Comparison of ENCODE assay signal across 8 mouse cellular contexts in genomic region chr6:87672661-87673060, GRCm38 (mm10). TPM values are rescaled to one million over a fixed set of nuclear protein-coding genes. Genes with fewer than 3 reads are reported as not detected.
A peak's percentile ranks its signal among the peaks of the same experiment; 100 is the strongest.
DNase-seq lines count a peak whose midpoint lies in the region; ATAC-seq and TF ChIP-seq lines count a peak whose summit lies in the region.

No protein-coding gene starts in this region.

- peak overlapping the region; percentile 49 for H3K4me2 ChIP-seq in heart, embryonic 12.5 days
- peak overlapping the region; percentile 60 for H3K4me2 ChIP-seq in heart, embryonic 16.5 days (ENCODE audit: low read depth, low read length)
- H3K4me2 ChIP-seq in liver, postnatal 0 days (ENCODE audit: low read depth, low read length), result peak overlapping the region; percentile 88

- TF ChIP-seq EP300 in liver, postnatal 0 days (IDR thresholded peaks at IDR 0.05; ENCODE audit: low read depth), result no peak

- no peaks in the 10 kb centered on the region for H3K27me3 ChIP-seq in heart, embryonic 12.5 days (replicated peaks)
- H3K27me3 ChIP-seq in G1E (ENCODE audit: insufficient read depth, low read length), result no peaks in the 10 kb centered on the region
- H3K27me3 ChIP-seq in heart, embryonic 16.5 days (ENCODE audit: control insufficient read depth, insufficient read depth, low read length), result no peaks in the 10 kb centered on the region
- H3K27me3 ChIP-seq in liver, postnatal 0 days (ENCODE audit: insufficient read depth, low read length), result no peaks in the 10 kb centered on the region

- H3K27ac ChIP-seq in heart, embryonic 12.5 days (ENCODE audit: poor library complexity, severe bottlenecking), result no peak overlapping the region
- no peak overlapping the region for H3K27ac ChIP-seq in heart, embryonic 16.5 days (ENCODE audit: low read length)
- H3K27ac ChIP-seq in liver, postnatal 0 days (ENCODE audit: low read depth), result peak overlapping the region; percentile 45; the same call in 1 of the 2 replicates

- no peak for TF ChIP-seq CTCF in G1E (IDR thresholded peaks at IDR 0.05; ENCODE audit: low read depth, low read length)
- no peak for TF ChIP-seq CTCF in liver, postnatal 0 days (IDR thresholded peaks at IDR 0.05; ENCODE audit: low read depth)

- WGBS in heart, embryonic 12.5 days, result 44% methylated on average over 4 of the region's 4 CpGs
- WGBS in heart, embryonic 16.5 days, result 45% methylated on average over 4 of the region's 4 CpGs
- WGBS in liver, postnatal 0 days (ENCODE audit: insufficient replicate concordance), result 42% methylated on average over 4 of the region's 4 CpGs

- ATAC-seq in heart, embryonic 12.5 days (ENCODE audit: insufficient number of reproducible peaks, low FRiP score), result no peak
- ATAC-seq in G1E (ENCODE audit: extremely low read depth, insufficient number of reproducible peaks, low FRiP score, poor library complexity, severe bottlenecking), result no peak
- no peak for ATAC-seq in heart, embryonic 16.5 days (replicated peaks; ENCODE audit: extremely low read depth, insufficient read depth, low FRiP score)
- ATAC-seq in liver, postnatal 0 days, result no peak

- peak overlapping the region; percentile 67 for H3K4me3 ChIP-seq in heart, embryonic 12.5 days
- H3K4me3 ChIP-seq in G1E (ENCODE audit: low read depth, low read length), result peak overlapping the region; percentile 89; the same call in 1 of the 2 replicates
- H3K4me3 ChIP-seq in heart, embryonic 16.5 days (ENCODE audit: low read length), result peak overlapping the region; percentile 38
- H3K4me3 ChIP-seq in liver, postnatal 0 days (ENCODE audit: low read depth, low read length), result peak overlapping the region; percentile 76; the same call in 1 of the 2 replicates

- no peaks in the 10 kb centered on the region for H3K36me3 ChIP-seq in heart, embryonic 12.5 days
- H3K36me3 ChIP-seq in G1E (replicated peaks), result peaks cover 3% of the 10 kb centered on the region
- H3K36me3 ChIP-seq in heart, embryonic 16.5 days (ENCODE audit: control insufficient read depth, insufficient read depth), result no peaks in the 10 kb centered on the region
- no peaks in the 10 kb centered on the region for H3K36me3 ChIP-seq in liver, postnatal 0 days (replicated peaks; ENCODE audit: insufficient read depth, low read length)

- H3K9ac ChIP-seq in heart, embryonic 12.5 days, result peak overlapping the region; percentile 38; the same call in 1 of the 2 replicates
- peak overlapping the region; percentile 30; the same call in 1 of the 2 replicates for H3K9ac ChIP-seq in heart, embryonic 16.5 days (ENCODE audit: low read length)
- H3K9ac ChIP-seq in liver, postnatal 0 days (replicated peaks), result peak overlapping the region; percentile 50

- no peaks in the 10 kb centered on the region for H3K9me3 ChIP-seq in heart, embryonic 12.5 days (replicated peaks)
- H3K9me3 ChIP-seq in G1E (replicated peaks), result no peaks in the 10 kb centered on the region
- H3K9me3 ChIP-seq in heart, embryonic 16.5 days (replicated peaks; ENCODE audit: control insufficient read depth, low read length), result no peaks in the 10 kb centered on the region
- H3K9me3 ChIP-seq in liver, postnatal 0 days (ENCODE audit: low read length), result no peaks in the 10 kb centered on the region

- DNase-seq in heart, adult 8-10 months (ENCODE audit: low spot score), result no peak
- no peak for DNase-seq in G1E (ENCODE audit: low spot score)
- no peak for DNase-seq in liver, postnatal 0 days
- DNase-seq in spleen, adult 18-20 months, result no peak
- no peak for DNase-seq in ovary, postnatal 14 days (ENCODE audit: low spot score)
- no peak for DNase-seq in B cell, adult 2 months

- H3K4me1 ChIP-seq in heart, embryonic 12.5 days (replicated peaks), result peaks cover 12% of the 10 kb centered on the region
- H3K4me1 ChIP-seq in G1E (ENCODE audit: insufficient read depth, low read depth, low read length), result peaks cover 48% of the 10 kb centered on the region
- peaks cover 14% of the 10 kb centered on the region for H3K4me1 ChIP-seq in heart, embryonic 16.5 days (ENCODE audit: control insufficient read depth, insufficient read depth, low read length)
- peaks cover 10% of the 10 kb centered on the region for H3K4me1 ChIP-seq in liver, postnatal 0 days (ENCODE audit: insufficient read depth)

RNA-seq across cellular contexts. Expression of gene Aplf, which starts 0.7 kb away (rescaled TPM):
- 9.2 and 10.4 TPM in 2 replicates for polyA plus RNA-seq in heart, embryonic 12.5 days (2016; fragmentation: Nextera tagmentation; extraction: Ambion mirVana)
- total RNA-seq in heart, adult 8-10 months (2022), result 1 to 10 TPM; 2.2 to 3.0 (median 2.7) TPM
- total RNA-seq in G1E (2014; fragmentation: Nextera tagmentation) (81.4 and 111 TPM in 2 replicates), G1E (2017) (79.6 and 81.7 TPM in 2 replicates)
- polyA plus RNA-seq in G1E (2012), result 18.7 and 23.0 TPM in 2 replicates
- 7.2 and 7.9 TPM in 2 replicates for polyA plus RNA-seq in heart, embryonic 16.5 days (2015; fragmentation: Nextera tagmentation; extraction: Ambion mirVana)
- 5.5 and 7.1 TPM in 2 replicates for polyA plus RNA-seq in liver, postnatal 0 days (2015; fragmentation: Nextera tagmentation; extraction: Ambion mirVana)

RNA-seq across cellular contexts. Expression of gene Efcc1, which starts 58.0 kb away (rescaled TPM):
- polyA plus RNA-seq in heart, embryonic 12.5 days (2016; fragmentation: Nextera tagmentation; extraction: Ambion mirVana), result 0.46 and 0.73 TPM in 2 replicates
- total RNA-seq in heart, adult 8-10 months (2022), result 1 to 10 TPM in 3 of 4 experiments, under 1 TPM in 1; 0.53 to 1.2 (median 1.1) TPM
- 2.3 TPM in 1 of 2 replicates, not detected in the other for total RNA-seq in G1E (2014; fragmentation: Nextera tagmentation)
- 0.11 and 0.58 TPM in 2 replicates for total RNA-seq in G1E (2017)
- polyA plus RNA-seq in G1E (2012), result not detected in 2 replicates
- 0.80 and 1.2 TPM in 2 replicates for polyA plus RNA-seq in heart, embryonic 16.5 days (2015; fragmentation: Nextera tagmentation; extraction: Ambion mirVana)
- polyA plus RNA-seq in liver, postnatal 0 days (2015; fragmentation: Nextera tagmentation; extraction: Ambion mirVana), result 0.39 and 0.42 TPM in 2 replicates

Comparison
In these comparisons a context has a peak if more than half of its experiments do, and no peak if none do; other contexts are left out.
1. H3K4me3 ChIP-seq: peak in every context shown above with its lines; median percentile 89 in G1E; 76 in liver, postnatal 0 days; 67 in heart, embryonic 12.5 days; 38 in heart, embryonic 16.5 days.